Mouse (Mus musculus): ENCODE results near the gene Znhit2.

Znhit2 gene

GRCm38 (mm10) chr19:6046294-6047153 is 14.5 kb upstream of the Znhit2 start, which contains the start of gene Syvn1:
TSS of gene Syvn1 (plus strand) at chr19:6046576.
- peak; percentile 91 for DNase-seq

- no peak for DNase-seq
Observed at GRCm38 (mm10) chr19:6047154-6047898, 13.7 kb upstream of the Znhit2 start.

- peak in 1 of 2 experiments; percentile 26 for DNase-seq
Observed at GRCm38 (mm10) chr19:6047899-6048166, 13.2 kb upstream of the Znhit2 start.

- DNase-seq: peak in 1 of 2 experiments; percentile 32
Observed at GRCm38 (mm10) chr19:6048681-6049410, 12.1 kb upstream of the Znhit2 start.

GRCm38 (mm10) chr19:6052516-6052915 is 8.5 kb upstream of the Znhit2 start:
- DNase-seq: peak in 1 of 2 experiments; percentile 25

- no peak for DNase-seq
Observed at GRCm38 (mm10) chr19:6054296-6054695, 6.7 kb upstream of the Znhit2 start.

- no peak for DNase-seq
Observed at GRCm38 (mm10) chr19:6056696-6057095, 4.3 kb upstream of the Znhit2 start.

- DNase-seq: peak; percentile 99
Observed at GRCm38 (mm10) chr19:6057313-6058096, 3.5 kb upstream of the Znhit2 start, which contains the start of the genes Mrpl49 and Fau. TSS of gene Mrpl49 (minus strand) at chr19:6057785. TSS of gene Fau (plus strand) at chr19:6057844.

- DNase-seq: no peak
Observed at GRCm38 (mm10) chr19:6058513-6058912, 2.5 kb upstream of the Znhit2 start.

GRCm38 (mm10) chr19:6058966-6059365 is 2.0 kb upstream of the Znhit2 start:
- DNase-seq: no peak

- peak; percentile 60 to 66 for DNase-seq
Observed at GRCm38 (mm10) chr19:6061641-6062302, 780 bp downstream of the Znhit2 start.

- DNase-seq: no peak
Observed at GRCm38 (mm10) chr19:6062418-6062817, 1.4 kb downstream of the Znhit2 start.

- DNase-seq: no peak
Observed at GRCm38 (mm10) chr19:6063081-6063480, 2.1 kb downstream of the Znhit2 start.

- no peak for DNase-seq
Observed at GRCm38 (mm10) chr19:6066571-6066970, 5.6 kb downstream of the Znhit2 start.

GRCm38 (mm10) chr19:6067011-6067723 is 6.2 kb downstream of the Znhit2 start:
- DNase-seq: peak; percentile 85 to 87

- DNase-seq: peak; percentile 92 to 95
Observed at GRCm38 (mm10) chr19:6067724-6068415, 6.9 kb downstream of the Znhit2 start, which contains the start of gene Tm7sf2. TSS of gene Tm7sf2 (minus strand) at chr19:6068373.

GRCm38 (mm10) chr19:6068951-6069350 is 8.0 kb downstream of the Znhit2 start:
- no peak for DNase-seq

GRCm38 (mm10) chr19:6069851-6070250 is 8.9 kb downstream of the Znhit2 start:
- no peak for DNase-seq

GRCm38 (mm10) chr19:6070571-6071250 is 9.7 kb downstream of the Znhit2 start:
- DNase-seq: no peak

GRCm38 (mm10) chr19:6071261-6071660 is 10.3 kb downstream of the Znhit2 start:
- no peak for DNase-seq
